Mouse (Mus musculus): ENCODE data around the gene Fthl17a.

- TF ChIP-seq POLR2A (IDR thresholded peaks at IDR 0.05; ENCODE audit: extremely low read depth, insufficient read depth, low read length) (no peak), CTCF (IDR thresholded peaks at IDR 0.05; ENCODE audit: extremely low read depth, insufficient read depth, low read length) (no peak)
Observed at GRCm38 (mm10) chrX:85207001-85207400, 42.5 kb upstream of the Fthl17a start.

All from cortical plate, adult 2 months (tissue).